Mouse (Mus musculus): ENCODE data around the gene Art2b. TPM values are rescaled to one million over a fixed set of nuclear protein-coding genes. Genes with fewer than 3 reads are reported as not detected.
"Not testable (repeated sequence)": the region's sequence is repeated elsewhere in the genome, so short reads cannot be mapped to it uniquely, and the experiment has no call there.

The Art2b gene
- polyA plus RNA-seq, 1 experiment from 2014 or later = not detected

DNA sequence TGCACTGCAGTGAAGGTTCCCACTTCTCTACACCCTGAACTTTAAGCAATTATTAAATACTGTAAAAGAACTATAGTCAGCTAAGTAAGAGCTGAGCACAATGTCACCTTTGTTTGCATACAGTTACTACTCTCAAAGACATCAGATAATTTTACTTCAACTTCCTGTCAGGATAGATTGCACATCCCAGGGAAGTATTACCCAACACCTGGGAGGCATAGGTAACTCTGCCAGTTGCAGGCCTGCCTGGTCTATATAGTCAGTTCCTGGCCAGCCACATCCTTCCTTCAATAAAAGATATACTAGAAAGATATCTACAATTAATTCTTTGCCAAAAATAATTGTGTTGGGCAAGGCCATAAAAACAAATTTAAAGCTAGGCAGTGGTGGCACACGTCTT lies 28.0 kb downstream of the Art2b start:
- Histone ChIP-seq H3K4me1 (ENCODE audit: control insufficient read depth, insufficient read depth, low read length) (no peaks in the 10 kb centered on the region), H3K4me2 (ENCODE audit: low read depth, low read length) (no peak overlapping the region), H3K9ac (replicated peaks; ENCODE audit: low read length) (no peak overlapping the region), H3K27ac (replicated peaks; ENCODE audit: low read depth, low read length) (no peak overlapping the region), H3K9me3 (replicated peaks; ENCODE audit: control insufficient read depth, low read length) (no peaks in the 10 kb centered on the region), H3K27me3 (ENCODE audit: control insufficient read depth, insufficient read depth, low read length) (no peaks in the 10 kb centered on the region), H3K4me3 (ENCODE audit: low read depth, low read length) (no peak overlapping the region), H3K36me3 (replicated peaks; ENCODE audit: control insufficient read depth, insufficient read depth, low read depth, low read length) (no peaks in the 10 kb centered on the region)
- no peak for ATAC-seq (replicated peaks; ENCODE audit: insufficient number of reproducible peaks, low FRiP score, low TSS enrichment, low read depth)
- no peak for DNase-seq (ENCODE audit: low spot score)
- 85% methylated on average over 1 of the region's 1 CpGs for WGBS

DNA sequence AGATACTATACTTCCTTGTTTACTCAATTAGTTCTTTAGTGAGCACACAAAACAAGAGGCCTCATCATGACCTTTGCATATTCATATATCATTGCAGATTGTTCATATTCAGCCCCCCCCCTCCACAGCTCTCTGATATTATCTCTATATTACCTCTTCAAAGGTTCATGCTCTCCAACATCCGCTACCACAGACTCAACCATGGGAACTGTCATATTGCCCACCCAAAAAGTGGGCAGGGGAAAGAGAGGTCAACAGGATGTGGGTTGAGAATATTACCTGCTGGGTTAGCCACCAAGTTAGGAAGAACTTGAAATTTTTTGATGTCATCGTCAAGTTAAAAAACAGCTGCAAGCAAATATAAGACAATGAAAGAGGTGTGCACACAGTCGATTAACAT lies 29.9 kb downstream of the Art2b start:
- H3K9ac ChIP-seq (replicated peaks; ENCODE audit: low read length); H3K4me3 ChIP-seq (ENCODE audit: low read depth, low read length); H3K4me1 ChIP-seq (ENCODE audit: control insufficient read depth, insufficient read depth, low read length); H3K36me3 ChIP-seq (replicated peaks; ENCODE audit: control insufficient read depth, insufficient read depth, low read depth, low read length); H3K27me3 ChIP-seq (ENCODE audit: control insufficient read depth, insufficient read depth, low read length); H3K9me3 ChIP-seq (replicated peaks; ENCODE audit: control insufficient read depth, low read length); H3K27ac ChIP-seq (replicated peaks; ENCODE audit: low read depth, low read length); ATAC-seq (replicated peaks; ENCODE audit: insufficient number of reproducible peaks, low FRiP score, low TSS enrichment, low read depth); H3K4me2 ChIP-seq (ENCODE audit: low read depth, low read length); DNase-seq (ENCODE audit: low spot score): not testable (repeated sequence)
- WGBS = 87% methylated on average over 3 of the region's 3 CpGs

DNA sequence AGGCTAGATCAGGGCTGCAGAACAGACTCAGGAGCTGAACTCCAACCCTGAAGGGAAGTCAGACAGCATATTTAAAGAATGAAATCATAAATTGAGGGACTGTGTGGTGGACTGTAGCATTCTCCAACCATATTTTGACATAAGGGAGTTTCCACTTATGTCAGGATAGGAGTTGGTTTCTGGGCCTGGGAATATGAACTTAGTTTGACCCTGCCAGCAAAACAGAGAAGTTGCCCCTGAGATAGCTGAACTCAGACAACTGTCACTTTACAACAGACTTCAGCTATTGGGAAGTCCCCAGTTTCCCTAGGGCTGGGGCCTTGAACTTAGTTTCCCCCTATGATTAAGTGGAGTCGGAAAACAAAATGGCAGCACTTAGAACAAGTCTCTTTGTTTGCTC lies 33.9 kb downstream of the Art2b start:
- ATAC-seq (replicated peaks; ENCODE audit: insufficient number of reproducible peaks, low FRiP score, low TSS enrichment, low read depth) (no peak), DNase-seq (ENCODE audit: low spot score) (no peak)
- no peaks in the 10 kb centered on the region for H3K27me3 ChIP-seq (ENCODE audit: control insufficient read depth, insufficient read depth, low read length)
- H3K9me3 ChIP-seq (replicated peaks; ENCODE audit: control insufficient read depth, low read length) = no peaks in the 10 kb centered on the region
- no peak overlapping the region for H3K27ac ChIP-seq (replicated peaks; ENCODE audit: low read depth, low read length)
- no peaks in the 10 kb centered on the region for H3K4me1 ChIP-seq (ENCODE audit: control insufficient read depth, insufficient read depth, low read length)
- H3K4me3 ChIP-seq (ENCODE audit: low read depth, low read length) = no peak overlapping the region
- H3K36me3 ChIP-seq (replicated peaks; ENCODE audit: control insufficient read depth, insufficient read depth, low read depth, low read length) = no peaks in the 10 kb centered on the region
- H3K4me2 ChIP-seq (ENCODE audit: low read depth, low read length) = no peak overlapping the region
- WGBS = 95% methylated on average over 1 of the region's 1 CpGs
- no peak overlapping the region for H3K9ac ChIP-seq (replicated peaks; ENCODE audit: low read length)

DNA sequence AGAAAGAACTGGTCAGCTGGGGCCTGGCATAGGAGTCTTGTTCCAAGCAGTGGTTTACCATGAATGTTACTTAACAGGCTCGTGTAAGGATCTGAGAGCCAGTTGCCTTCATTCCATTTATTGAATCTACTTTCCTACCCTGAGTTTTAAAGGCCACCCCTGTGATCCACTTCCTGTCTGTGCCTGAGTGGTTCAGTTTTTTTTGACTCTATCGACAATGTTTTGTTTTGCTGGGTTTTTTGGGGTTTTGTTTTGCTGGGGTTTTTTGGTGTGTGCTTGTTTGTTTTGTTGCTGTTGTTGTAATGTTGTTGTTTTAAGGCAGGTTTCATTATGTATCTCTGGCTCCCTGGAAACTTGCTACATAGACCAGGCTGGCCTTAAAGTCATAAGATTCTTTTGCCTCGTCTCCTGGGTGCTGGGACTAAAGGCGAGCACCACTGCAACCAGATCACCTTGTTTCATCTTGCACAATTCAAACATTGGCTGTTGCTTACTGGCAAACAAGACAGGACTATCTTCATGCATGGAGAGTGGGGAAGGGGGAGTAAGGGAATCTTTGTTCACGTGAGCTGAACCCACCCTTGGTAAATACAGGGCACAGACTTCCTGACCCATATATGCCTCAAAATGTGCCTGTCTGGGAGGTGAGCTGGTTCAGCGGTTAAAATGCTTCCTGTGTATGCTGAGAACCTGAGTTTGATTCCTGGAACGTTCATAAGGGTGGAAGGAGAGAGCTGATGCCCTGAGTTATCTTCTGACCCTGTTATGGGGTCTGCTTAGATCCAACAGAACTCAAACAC lies 34.5 kb downstream of the Art2b start:
- ATAC-seq (replicated peaks; ENCODE audit: insufficient number of reproducible peaks, low FRiP score, low TSS enrichment, low read depth) = no peak
- Histone ChIP-seq H3K4me3 (ENCODE audit: low read depth, low read length) (no peak overlapping the region), H3K4me2 (ENCODE audit: low read depth, low read length) (no peak overlapping the region), H3K27me3 (ENCODE audit: control insufficient read depth, insufficient read depth, low read length) (no peaks in the 10 kb centered on the region), H3K9ac (replicated peaks; ENCODE audit: low read length) (no peak overlapping the region), H3K9me3 (replicated peaks; ENCODE audit: control insufficient read depth, low read length) (no peaks in the 10 kb centered on the region), H3K27ac (replicated peaks; ENCODE audit: low read depth, low read length) (no peak overlapping the region), H3K4me1 (ENCODE audit: control insufficient read depth, insufficient read depth, low read length) (no peaks in the 10 kb centered on the region), H3K36me3 (replicated peaks; ENCODE audit: control insufficient read depth, insufficient read depth, low read depth, low read length) (no peaks in the 10 kb centered on the region)
- whole genome bisulfite sequencing = 63% methylated on average over 7 of the region's 7 CpGs
- DNase-seq (ENCODE audit: low spot score) = no peak

DNA sequence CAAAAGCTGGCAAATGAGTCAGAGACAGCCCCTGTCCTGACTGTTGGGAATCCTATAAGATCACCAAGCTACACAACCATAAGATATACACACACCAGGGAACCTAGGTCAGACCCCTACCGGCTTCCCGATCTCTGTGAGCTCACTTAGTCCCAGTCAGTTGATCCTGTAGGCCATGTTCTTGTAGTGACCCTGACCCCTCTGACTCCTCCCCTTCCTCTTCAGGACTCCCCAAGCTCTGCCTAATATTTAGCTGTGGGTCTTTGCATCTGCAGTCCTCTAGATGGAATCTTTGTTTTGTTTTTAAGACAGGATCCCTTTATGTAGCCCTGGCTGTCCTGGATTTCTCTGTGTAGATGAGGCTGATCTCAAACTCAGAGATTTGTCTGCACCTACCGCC lies 36.1 kb downstream of the Art2b start:
- Histone ChIP-seq H3K4me1 (ENCODE audit: control insufficient read depth, insufficient read depth, low read length) (no peaks in the 10 kb centered on the region), H3K9ac (replicated peaks; ENCODE audit: low read length) (no peak overlapping the region), H3K4me2 (ENCODE audit: low read depth, low read length) (no peak overlapping the region), H3K27me3 (ENCODE audit: control insufficient read depth, insufficient read depth, low read length) (no peaks in the 10 kb centered on the region), H3K27ac (replicated peaks; ENCODE audit: low read depth, low read length) (no peak overlapping the region), H3K36me3 (replicated peaks; ENCODE audit: control insufficient read depth, insufficient read depth, low read depth, low read length) (no peaks in the 10 kb centered on the region), H3K9me3 (replicated peaks; ENCODE audit: control insufficient read depth, low read length) (no peaks in the 10 kb centered on the region), H3K4me3 (ENCODE audit: low read depth, low read length) (no peak overlapping the region)
- 68% methylated on average over 3 of the region's 3 CpGs for WGBS
- DNase-seq (ENCODE audit: low spot score) (no peak), ATAC-seq (replicated peaks; ENCODE audit: insufficient number of reproducible peaks, low FRiP score, low TSS enrichment, low read depth) (no peak)

DNA sequence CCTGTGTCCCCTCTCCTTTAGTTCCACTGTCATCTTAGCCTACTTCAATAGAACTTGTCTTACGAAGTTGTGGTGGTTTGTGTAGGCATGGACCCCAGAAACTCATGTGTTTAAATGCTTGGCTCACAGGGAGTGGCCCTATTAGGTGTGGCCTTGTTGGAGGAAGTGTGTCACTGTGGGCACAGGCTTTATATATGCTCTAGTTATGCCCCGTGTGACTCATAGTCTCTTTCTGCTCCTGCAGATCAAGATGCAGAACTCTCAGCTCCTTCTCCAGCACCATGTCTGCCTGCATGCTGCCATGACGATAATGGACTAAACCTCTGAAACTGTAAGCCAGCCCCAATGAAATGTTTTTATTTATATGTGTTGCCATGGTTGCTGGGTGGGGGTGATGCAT lies 37.7 kb downstream of the Art2b start:
- ATAC-seq (replicated peaks; ENCODE audit: insufficient number of reproducible peaks, low FRiP score, low TSS enrichment, low read depth) (no peak), DNase-seq (ENCODE audit: low spot score) (no peak)
- Histone ChIP-seq H3K4me2 (ENCODE audit: low read depth, low read length) (no peak overlapping the region), H3K4me3 (ENCODE audit: low read depth, low read length) (no peak overlapping the region), H3K9ac (replicated peaks; ENCODE audit: low read length) (no peak overlapping the region), H3K27ac (replicated peaks; ENCODE audit: low read depth, low read length) (no peak overlapping the region), H3K9me3 (replicated peaks; ENCODE audit: control insufficient read depth, low read length) (no peaks in the 10 kb centered on the region), H3K4me1 (ENCODE audit: control insufficient read depth, insufficient read depth, low read length) (no peaks in the 10 kb centered on the region), H3K36me3 (replicated peaks; ENCODE audit: control insufficient read depth, insufficient read depth, low read depth, low read length) (no peaks in the 10 kb centered on the region), H3K27me3 (ENCODE audit: control insufficient read depth, insufficient read depth, low read length) (no peaks in the 10 kb centered on the region)
- WGBS = 82% methylated on average over 3 of the region's 3 CpGs

DNA sequence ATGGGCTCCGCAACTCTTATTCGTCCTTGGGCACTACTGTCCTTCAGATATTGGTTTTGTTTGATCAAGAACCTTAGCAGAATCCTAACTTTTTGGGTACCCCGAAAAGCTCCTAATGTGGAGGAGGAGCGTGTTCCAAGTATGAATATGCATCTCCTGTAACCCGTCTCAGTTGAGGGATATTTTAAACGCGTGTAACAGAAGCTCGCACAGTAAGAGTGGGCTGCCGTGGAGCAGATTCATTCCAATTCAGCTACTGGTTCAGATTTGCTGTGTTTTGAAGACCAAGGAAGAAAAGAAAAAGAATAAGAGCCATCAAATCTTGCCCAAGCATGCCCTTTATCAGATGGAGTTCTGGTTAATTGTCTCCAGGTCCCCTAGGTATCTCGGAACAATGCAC lies 43.7 kb downstream of the Art2b start:
- no peak for ATAC-seq (replicated peaks; ENCODE audit: insufficient number of reproducible peaks, low FRiP score, low TSS enrichment, low read depth)
- Histone ChIP-seq H3K9me3 (replicated peaks; ENCODE audit: control insufficient read depth, low read length) (no peaks in the 10 kb centered on the region), H3K36me3 (replicated peaks; ENCODE audit: control insufficient read depth, insufficient read depth, low read depth, low read length) (no peaks in the 10 kb centered on the region), H3K4me2 (ENCODE audit: low read depth, low read length) (no peak overlapping the region), H3K4me3 (ENCODE audit: low read depth, low read length) (no peak overlapping the region), H3K27me3 (ENCODE audit: control insufficient read depth, insufficient read depth, low read length) (no peaks in the 10 kb centered on the region), H3K27ac (replicated peaks; ENCODE audit: low read depth, low read length) (no peak overlapping the region), H3K9ac (replicated peaks; ENCODE audit: low read length) (no peak overlapping the region), H3K4me1 (ENCODE audit: control insufficient read depth, insufficient read depth, low read length) (no peaks in the 10 kb centered on the region)
- no peak for DNase-seq (ENCODE audit: low spot score)
- 75% methylated on average over 10 of the region's 10 CpGs for WGBS

DNA sequence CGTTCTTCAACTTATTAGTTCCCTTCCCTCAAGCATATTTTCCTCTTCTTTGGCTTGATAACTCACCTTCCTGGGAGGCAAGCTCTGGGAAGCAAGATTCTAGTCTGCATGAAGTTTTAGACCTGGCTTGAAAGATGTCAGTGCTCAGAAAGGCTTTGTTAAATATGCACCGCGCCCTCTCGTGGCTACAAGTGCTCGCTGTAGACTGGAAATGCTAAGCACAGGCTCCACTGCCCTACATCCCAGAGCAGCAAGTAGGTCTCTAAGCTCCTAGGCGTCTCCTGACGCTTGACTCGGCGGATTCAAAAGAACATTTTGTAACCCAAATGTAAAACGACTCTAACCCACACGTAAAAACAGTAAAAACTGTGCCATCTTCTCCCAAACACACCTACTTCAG lies 44.3 kb downstream of the Art2b start:
- Histone ChIP-seq H3K36me3 (replicated peaks; ENCODE audit: control insufficient read depth, insufficient read depth, low read depth, low read length) (no peaks in the 10 kb centered on the region), H3K9ac (replicated peaks; ENCODE audit: low read length) (no peak overlapping the region), H3K9me3 (replicated peaks; ENCODE audit: control insufficient read depth, low read length) (no peaks in the 10 kb centered on the region), H3K4me1 (ENCODE audit: control insufficient read depth, insufficient read depth, low read length) (no peaks in the 10 kb centered on the region), H3K4me3 (ENCODE audit: low read depth, low read length) (no peak overlapping the region), H3K27ac (replicated peaks; ENCODE audit: low read depth, low read length) (no peak overlapping the region), H3K27me3 (ENCODE audit: control insufficient read depth, insufficient read depth, low read length) (no peaks in the 10 kb centered on the region), H3K4me2 (ENCODE audit: low read depth, low read length) (no peak overlapping the region)
- WGBS = 3% methylated on average over 11 of the region's 11 CpGs
- ATAC-seq (replicated peaks; ENCODE audit: insufficient number of reproducible peaks, low FRiP score, low TSS enrichment, low read depth) (no peak), DNase-seq (ENCODE audit: low spot score) (peak; percentile 89)
